Mouse (Mus musculus) heart, embryonic 14.5 days (tissue): ENCODE data around the gene Zfyve27. TPM values are rescaled to one million over a fixed set of nuclear protein-coding genes. Genes with fewer than 3 reads are reported as not detected.
A peak's percentile ranks its signal among the peaks of the same experiment; 100 is the strongest.

ENCODE experiments used
- ATAC-seq: fragments of 200-750 bp; cut with Nextera tagmentation; 2 replicates; pipeline ENCODE4 v1.8.0; 2017; ENCODE audit warnings: low read depth, moderate TSS enrichment; ENCODE audit not compliant: insufficient number of reproducible peaks, insufficient read depth, low FRiP score
- H3K27ac ChIP-seq, 2 experiments: fragments of 200-500 bp in 1 of 2; fragments of 300-500 bp in 1 of 2; sonication (generic) in 1 of 2; replicated peaks in 1 of 2; 2 replicates each; pipeline ENCODE4 v1.5.1; 2012 to 2014; ENCODE audit warnings: low read depth in 2 of 2, low read length in 2 of 2, control low read depth in 1 of 2, mild to moderate bottlenecking in 1 of 2, mixed read lengths in 1 of 2; ENCODE audit not compliant: control insufficient read depth in 1 of 2, insufficient read depth in 1 of 2
- H3K27me3 ChIP-seq: fragments of 300-500 bp; sonication (generic); 2 replicates; pipeline ENCODE4 v1.6.1; 2014; ENCODE audit warnings: mild to moderate bottlenecking, low read length, control low read depth; ENCODE audit not compliant: control insufficient read depth, insufficient read depth
- H3K36me3 ChIP-seq: fragments of 300-500 bp; sonication (generic); 2 replicates; pipeline ENCODE4 v1.6.1; 2014; ENCODE audit warnings: mild to moderate bottlenecking, control low read depth, low read length, mixed read lengths; ENCODE audit not compliant: control insufficient read depth, insufficient read depth
- H3K4me1 ChIP-seq, 2 experiments: fragments of 200-500 bp in 1 of 2; fragments of 300-500 bp in 1 of 2; sonication (generic) in 1 of 2; 2 replicates each; pipeline ENCODE4 v1.6.1; 2012 to 2014; ENCODE audit warnings: low read length in 2 of 2, control low read depth in 1 of 2, mixed read lengths in 1 of 2; ENCODE audit not compliant: control insufficient read depth in 2 of 2, insufficient read depth in 2 of 2
- H3K4me2 ChIP-seq: fragments of 300-500 bp; sonication (generic); 2 replicates; pipeline ENCODE4 v1.6.1; 2014; ENCODE audit warnings: mild to moderate bottlenecking, low read length
- H3K4me3 ChIP-seq, 2 experiments: fragments of 200-500 bp in 1 of 2; fragments of 300-500 bp in 1 of 2; sonication (generic) in 1 of 2; 2 replicates each; pipeline ENCODE4 v1.5.1; 2012 to 2014; ENCODE audit warnings: low read length in 2 of 2, mild to moderate bottlenecking in 2 of 2, control low read depth in 1 of 2, low read depth in 1 of 2, moderate library complexity in 1 of 2; ENCODE audit not compliant: control insufficient read depth in 1 of 2, insufficient read depth in 1 of 2
- H3K9ac ChIP-seq: fragments of 300-500 bp; sonication (generic); 2 replicates; pipeline ENCODE4 v1.6.1; 2014; ENCODE audit warnings: mild to moderate bottlenecking, low read length
- H3K9me3 ChIP-seq: fragments of 300-500 bp; sonication (generic); 2 replicates; pipeline ENCODE4 v1.6.1; 2016; ENCODE audit warnings: low read length, control low read depth; ENCODE audit not compliant: control insufficient read depth
- WGBS: fragments of 180-500 bp; shearing (Covaris S2); extraction: QIAGEN DNeasy Blood & Tissue Kit; methylation state at CpG from one replicate; pipeline ENCODE4 v1.1.7; 2014; 5-methylcytosine and 5-hydroxymethylcytosine counted together
- polyA plus RNA-seq: library from polyadenylated mRNA; unstranded; fragments of >200 nt; fragmentation: Nextera tagmentation; extraction: Ambion mirVana; gene quantifications from 2 replicates; pipeline ENCODE4 v1.2.1, GENCODE M21; 2014

Zfyve27 gene
- polyA plus RNA-seq, 1 experiment from 2014 or later = 15.7 TPM

DNA sequence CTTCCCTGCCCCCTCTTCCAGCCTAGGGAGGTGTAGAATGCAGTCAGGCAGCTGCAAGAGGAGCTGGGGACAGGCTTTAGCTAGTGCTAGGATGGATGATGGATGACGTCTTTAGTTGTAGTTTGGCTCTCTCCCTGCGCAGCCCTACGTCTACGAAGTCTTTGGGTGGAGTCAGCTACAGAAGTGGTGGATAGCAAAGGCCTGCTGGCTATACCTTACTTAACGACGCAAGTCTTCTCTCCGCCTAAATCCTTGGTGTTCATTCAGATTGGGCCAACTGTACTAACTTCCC, 15.2 kb upstream of the Zfyve27 start:
- peaks cover 17% of the 10 kb centered on the region for H3K36me3 ChIP-seq
- H3K27ac ChIP-seq = peak overlapping the region; percentile 84 to 92
- peaks cover 21 to 45% of the 10 kb centered on the region in 2 experiments for H3K4me1 ChIP-seq
- H3K9ac ChIP-seq = peak overlapping the region; percentile 94
- H3K27me3 ChIP-seq = no peaks in the 10 kb centered on the region
- no peaks in the 10 kb centered on the region for H3K9me3 ChIP-seq
- ATAC-seq = no peak
- 14% methylated on average over 7 of the region's 7 CpGs for WGBS
- peak overlapping the region; percentile 75 to 80 for H3K4me3 ChIP-seq
- peak overlapping the region; percentile 96 for H3K4me2 ChIP-seq

DNA sequence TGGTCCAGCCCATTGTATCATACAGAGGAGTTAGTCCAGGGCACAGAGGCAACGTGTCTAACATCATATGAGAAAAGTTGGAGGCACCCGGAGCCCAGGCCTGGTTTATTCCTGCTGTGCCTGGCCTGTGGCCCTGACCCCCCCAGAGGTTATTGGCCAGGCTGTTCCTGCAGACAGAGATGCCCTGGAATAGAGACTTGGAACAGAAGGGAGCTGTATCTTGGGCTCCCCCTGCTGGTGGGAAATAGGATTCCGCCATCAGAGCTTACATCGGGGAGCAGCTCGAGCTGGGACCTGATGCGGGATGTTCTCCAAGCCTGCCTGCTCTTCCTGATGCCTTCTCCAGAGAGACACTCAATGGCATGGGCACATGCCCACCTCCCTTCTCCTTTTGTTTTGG, 11.8 kb upstream of the Zfyve27 start:
- H3K4me3 ChIP-seq = no peak overlapping the region
- ATAC-seq = no peak
- H3K9me3 ChIP-seq = no peaks in the 10 kb centered on the region
- H3K9ac ChIP-seq = no peak overlapping the region
- no peak overlapping the region for H3K4me2 ChIP-seq
- peaks cover 17% of the 10 kb centered on the region for H3K36me3 ChIP-seq
- 5% methylated on average over 6 of the region's 6 CpGs for WGBS
- 0 out of 4 replicates have a peak overlapping the region, but pooled peaks of 1 of the 2 experiments have one; percentile 45 for H3K27ac ChIP-seq
- H3K27me3 ChIP-seq = no peaks in the 10 kb centered on the region
- peaks cover 16 to 39% of the 10 kb centered on the region in 2 experiments for H3K4me1 ChIP-seq

DNA sequence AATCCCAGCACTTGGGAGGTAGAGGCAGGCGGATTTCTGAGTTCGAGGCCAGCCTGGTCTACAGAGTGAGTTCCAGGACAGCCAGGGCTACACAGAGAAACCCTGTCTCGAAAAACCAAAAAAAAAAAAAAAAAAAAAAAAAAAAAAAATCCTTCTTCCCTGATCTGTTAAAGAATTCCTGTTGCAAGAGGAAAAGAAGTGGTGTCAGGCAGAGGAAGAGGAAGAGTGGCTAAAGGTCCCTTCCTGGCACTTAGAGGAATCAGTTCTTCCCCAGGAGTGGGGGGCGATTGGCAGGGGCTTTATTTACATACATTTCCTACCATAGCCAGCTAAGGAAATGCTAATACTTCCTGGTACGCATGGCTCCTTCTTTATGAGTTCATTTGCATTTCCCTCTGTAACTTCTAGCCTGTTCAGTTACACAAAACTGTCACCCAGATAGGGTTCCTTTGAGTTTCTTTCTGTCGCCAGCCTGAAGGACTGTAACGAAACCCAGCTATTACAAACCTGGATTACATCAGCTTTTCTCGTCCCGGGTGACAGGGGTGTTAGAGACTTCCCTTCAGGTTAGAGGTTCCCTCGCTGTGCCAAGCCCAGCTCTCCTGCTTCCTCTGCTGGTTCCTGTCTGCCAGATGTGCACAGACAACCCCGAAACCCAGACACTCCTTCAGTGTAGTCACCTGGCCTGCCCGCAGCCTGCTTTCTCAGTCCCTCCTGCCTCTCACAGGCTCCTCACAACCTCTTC, 6.1 kb upstream of the Zfyve27 start:
- ATAC-seq = no peak
- Histone ChIP-seq H3K4me3 (no peak overlapping the region), H3K9me3 (no peaks in the 10 kb centered on the region), H3K4me2 (no peak overlapping the region), H3K27ac (0 out of 4 replicates have a peak overlapping the region, but pooled peaks of 1 of the 2 experiments have one; percentile 19), H3K9ac (no peak overlapping the region), H3K27me3 (no peaks in the 10 kb centered on the region), H3K36me3 (no peaks in the 10 kb centered on the region), H3K4me1 (peaks cover 4 to 6% of the 10 kb centered on the region in 2 experiments; a peak in 3 of 4 replicates)
- WGBS = 33% methylated on average over 11 of the region's 12 CpGs

DNA sequence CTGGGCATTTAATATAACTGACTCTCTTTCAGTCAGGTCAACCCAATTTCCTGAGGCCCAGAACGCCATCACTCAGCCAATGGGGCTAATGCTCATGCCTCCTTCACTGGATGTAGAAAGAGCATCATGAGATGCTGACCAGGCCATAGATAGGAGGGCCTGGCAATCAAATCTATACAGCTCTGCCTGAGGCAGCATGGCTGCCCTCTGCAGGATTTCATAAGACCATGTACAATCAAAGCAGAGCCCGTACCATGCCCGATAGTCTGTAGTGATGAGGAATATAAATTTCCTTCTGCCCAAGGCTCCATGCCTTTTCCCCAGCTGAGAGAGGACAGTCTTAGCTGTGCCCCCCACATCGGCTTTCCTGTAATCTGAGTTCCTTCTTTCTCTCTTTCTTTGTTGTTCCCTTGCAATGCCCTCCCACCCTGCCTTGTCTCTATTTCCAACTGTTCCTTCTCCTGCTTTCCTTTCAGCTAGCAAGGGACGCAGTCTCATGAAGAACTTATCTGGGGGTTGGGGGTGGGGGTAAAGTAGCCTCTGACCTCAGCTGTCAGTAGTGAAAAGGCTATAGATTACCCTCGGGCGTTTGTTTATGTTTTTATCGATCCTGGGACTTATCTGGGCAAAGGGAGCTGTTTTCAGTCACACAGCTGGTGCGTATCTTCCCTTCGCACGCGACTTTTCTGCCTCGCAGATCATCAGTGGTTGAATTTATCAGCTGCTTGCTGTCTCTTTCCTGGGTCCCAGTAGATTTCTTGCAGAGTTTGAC, 5.3 kb upstream of the Zfyve27 start:
- Histone ChIP-seq H3K27me3 (no peaks in the 10 kb centered on the region), H3K4me1 (peaks cover 4 to 6% of the 10 kb centered on the region in 2 experiments; a peak in 3 of 4 replicates), H3K27ac (peak overlapping the region in 1 of 2 experiments; percentile 19; a peak in 1 of 4 replicates), H3K9me3 (no peaks in the 10 kb centered on the region), H3K9ac (0 out of 2 replicates have a peak overlapping the region, but pooled peaks have one; percentile 27), H3K4me3 (no peak overlapping the region), H3K4me2 (no peak overlapping the region), H3K36me3 (no peaks in the 10 kb centered on the region)
- no peak for ATAC-seq
- WGBS = 17% methylated on average over 13 of the region's 13 CpGs

DNA sequence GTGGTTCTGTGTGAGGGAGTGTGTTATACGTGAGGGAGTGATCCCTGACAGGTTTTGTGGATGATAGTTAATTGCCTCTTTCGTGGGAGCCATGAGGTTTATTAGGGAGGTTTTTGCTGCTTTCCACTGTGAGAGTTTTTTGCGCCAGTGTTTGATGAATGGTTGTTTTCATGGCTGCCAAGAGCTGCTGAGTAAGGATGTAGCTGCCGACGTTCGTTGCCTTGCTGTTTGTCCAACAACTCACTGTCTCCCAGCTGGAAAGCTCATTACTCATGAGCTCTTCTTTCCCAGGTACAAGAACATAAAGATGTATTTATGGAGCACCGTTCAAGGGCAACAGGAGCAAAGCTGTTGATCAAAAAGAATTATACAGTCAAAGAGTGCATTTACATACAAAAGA, 437 bp downstream of the Zfyve27 start:
- Histone ChIP-seq H3K4me3 (no peak overlapping the region), H3K4me2 (no peak overlapping the region), H3K9me3 (no peaks in the 10 kb centered on the region), H3K27ac (no peak overlapping the region), H3K4me1 (0 out of 4 replicates have a peak, but pooled peaks cover 0 to 4% of the 10 kb centered on the region in 2 experiments), H3K9ac (no peak overlapping the region), H3K27me3 (peaks cover 6% of the 10 kb centered on the region; the same call in 1 of the 2 replicates), H3K36me3 (no peaks in the 10 kb centered on the region)
- no peak for ATAC-seq
- WGBS = 64% methylated on average over 7 of the region's 7 CpGs

DNA sequence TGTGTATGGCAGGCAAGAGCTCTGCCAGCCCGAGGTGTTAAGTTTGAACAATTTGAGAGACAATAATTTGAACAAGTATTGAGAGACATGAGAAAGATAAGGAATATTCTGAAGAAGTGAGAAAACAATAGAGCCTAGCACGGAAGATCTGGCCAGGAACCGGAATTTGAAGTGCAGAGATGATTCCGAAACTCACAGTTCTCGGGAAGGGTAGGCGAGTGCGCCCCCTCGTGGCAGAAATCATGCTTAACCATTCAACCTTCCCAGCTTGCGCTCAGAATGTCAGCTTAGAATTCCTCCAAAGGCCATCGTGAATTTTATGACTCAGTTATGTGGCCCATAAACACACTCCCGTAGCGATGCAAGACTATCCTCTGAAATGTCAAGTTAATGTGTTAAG, 2.4 kb downstream of the Zfyve27 start:
- Histone ChIP-seq H3K4me1 (peaks cover 0 to 12% of the 10 kb centered on the region in 2 experiments; a peak in 2 of 4 replicates), H3K9me3 (no peaks in the 10 kb centered on the region), H3K9ac (peak overlapping the region; percentile 51; the same call in 1 of the 2 replicates), H3K4me2 (peak overlapping the region; percentile 59), H3K36me3 (no peaks in the 10 kb centered on the region), H3K27ac (no peak overlapping the region), H3K4me3 (peak overlapping the region in 1 of 2 experiments; percentile 21; a peak in 1 of 4 replicates), H3K27me3 (peaks cover 8% of the 10 kb centered on the region; the same call in 1 of the 2 replicates)
- 2% methylated on average over 12 of the region's 12 CpGs for WGBS
- no peak for ATAC-seq

DNA sequence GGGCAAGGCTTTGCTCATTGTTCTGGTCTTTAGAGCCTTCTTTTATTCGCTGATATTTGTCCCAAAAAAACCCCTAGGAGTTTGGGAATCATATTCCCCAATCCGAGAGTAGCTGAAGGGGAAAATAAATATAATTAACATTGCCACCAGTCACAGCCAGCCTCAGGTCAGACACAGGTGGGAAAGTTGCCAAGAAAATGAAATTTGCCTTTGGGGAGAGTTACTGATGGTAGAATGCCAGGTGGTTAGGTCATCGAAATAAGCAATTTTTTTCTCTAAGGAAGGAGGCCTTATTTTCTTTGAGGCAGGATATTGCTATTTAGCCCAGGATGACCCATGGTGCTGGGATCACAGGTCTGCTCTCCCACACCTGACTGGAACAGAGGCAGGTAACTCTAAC, 3.0 kb downstream of the Zfyve27 start:
- Histone ChIP-seq H3K36me3 (no peaks in the 10 kb centered on the region), H3K4me2 (no peak overlapping the region), H3K9ac (no peak overlapping the region), H3K27me3 (peaks cover 8% of the 10 kb centered on the region; the same call in 1 of the 2 replicates), H3K27ac (no peak overlapping the region), H3K9me3 (no peaks in the 10 kb centered on the region), H3K4me3 (no peak overlapping the region), H3K4me1 (peaks cover 4 to 18% of the 10 kb centered on the region in 2 experiments)
- no peak for ATAC-seq
- WGBS = 45% methylated on average over 3 of the region's 3 CpGs
